Comparison of ENCODE assay signal across 14 mouse cellular contexts in the genomic region with DNA sequence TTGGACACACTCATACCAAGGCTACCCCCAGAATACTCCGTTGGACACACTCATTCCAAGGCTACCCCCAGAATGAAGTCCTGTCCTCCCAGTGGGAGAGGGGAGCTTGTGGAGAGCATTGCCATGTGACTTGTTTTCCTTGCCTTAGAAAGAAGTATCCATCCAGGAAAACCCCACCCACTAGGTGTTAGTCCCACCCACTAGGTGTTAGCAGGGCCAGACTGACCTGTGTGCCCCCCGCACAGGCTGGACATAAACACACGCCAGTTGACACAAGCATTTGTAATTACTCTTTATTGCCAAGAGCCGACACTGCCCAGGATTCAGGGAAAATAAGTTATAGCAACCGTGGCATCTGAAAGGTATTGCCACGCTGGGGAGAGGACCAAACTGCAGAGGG. TPM values are rescaled to one million over a fixed set of nuclear protein-coding genes. Genes with fewer than 3 reads are reported as not detected.
A peak's percentile ranks its signal among the peaks of the same experiment; 100 is the strongest.
DNase-seq lines count a peak whose midpoint lies in the region; ATAC-seq lines count a peak whose summit lies in the region.
"Had no signal": no experiment of that assay in that cellular context is flagged by ENCODE, and none has a peak within 500 bp of the region (broad histone marks: within the 10 kb centered on the region; RNA-seq: fewer than 3 reads in every experiment).

No protein-coding gene starts in this region.

- H3K27ac ChIP-seq in heart, embryonic 12.5 days (ENCODE audit: poor library complexity, severe bottlenecking) = no peak overlapping the region
- no peak overlapping the region for H3K27ac ChIP-seq in lung, embryonic 15.5 days
- no peak overlapping the region for H3K27ac ChIP-seq in intestine, embryonic 15.5 days
- no peak overlapping the region for H3K27ac ChIP-seq in midbrain, embryonic 15.5 days

- peaks cover 51% of the 10 kb centered on the region for H3K36me3 ChIP-seq in heart, embryonic 12.5 days
- peaks cover 41% of the 10 kb centered on the region for H3K36me3 ChIP-seq in lung, embryonic 15.5 days
- H3K36me3 ChIP-seq in intestine, embryonic 15.5 days = peaks cover 13% of the 10 kb centered on the region
- no peaks in the 10 kb centered on the region for H3K36me3 ChIP-seq in midbrain, embryonic 15.5 days (replicated peaks)

- 83% methylated on average over 6 of the region's 6 CpGs for whole genome bisulfite sequencing in heart, embryonic 12.5 days
- WGBS in lung, embryonic 15.5 days = 71% methylated on average over 6 of the region's 6 CpGs
- WGBS in intestine, embryonic 15.5 days = 68% methylated on average over 6 of the region's 6 CpGs
- 90% methylated on average over 6 of the region's 6 CpGs for WGBS in midbrain, embryonic 15.5 days

- ATAC-seq in heart, embryonic 12.5 days (ENCODE audit: insufficient number of reproducible peaks, low FRiP score) = no peak
- no peak for ATAC-seq in lung, embryonic 15.5 days (ENCODE audit: borderline replicate concordance, extremely low read depth, low FRiP score, low TSS enrichment)
- no peak for ATAC-seq in intestine, embryonic 15.5 days
- ATAC-seq in midbrain, embryonic 15.5 days (replicated peaks) = no peak

- H3K4me2 ChIP-seq in heart, embryonic 12.5 days = peak overlapping the region; percentile 85; the same call in 1 of the 2 replicates
- peak overlapping the region; percentile 88 for H3K4me2 ChIP-seq in lung, embryonic 15.5 days
- peak overlapping the region; percentile 92 for H3K4me2 ChIP-seq in intestine, embryonic 15.5 days (replicated peaks)
- H3K4me2 ChIP-seq in midbrain, embryonic 15.5 days = no peak overlapping the region; the same call in 1 of the 2 replicates

- 0 out of 2 replicates have a peak overlapping the region, but pooled peaks have one; percentile 73 for H3K4me3 ChIP-seq in heart, embryonic 12.5 days
- H3K4me3 ChIP-seq in lung, embryonic 15.5 days = 0 out of 2 replicates have a peak overlapping the region, but pooled peaks have one; percentile 66
- H3K4me3 ChIP-seq in intestine, embryonic 15.5 days (replicated peaks) = no peak overlapping the region
- H3K4me3 ChIP-seq in midbrain, embryonic 15.5 days = 0 out of 2 replicates have a peak overlapping the region, but pooled peaks have one; percentile 74

- no peak for DNase-seq in heart, postnatal 4 days
- DNase-seq in lung, postnatal 25 days (ENCODE audit: low spot score) = no peak
- DNase-seq in c-Kit-positive CD71-positive TER-119-positive erythroid progenitor cells, embryonic 14.5 days (ENCODE audit: low spot score) = no peak
- no peak for DNase-seq in ovary, postnatal 10 days (ENCODE audit: low spot score)
- DNase-seq: adrenal gland, postnatal 25 days; cerebellum, postnatal 10 days; gastrocnemius, adult 2 months; layer of hippocampus, adult 9-11 months had no signal

- no peaks in the 10 kb centered on the region for H3K9me3 ChIP-seq in heart, embryonic 12.5 days (replicated peaks)
- H3K9me3 ChIP-seq in lung, embryonic 15.5 days = no peaks in the 10 kb centered on the region
- H3K9me3 ChIP-seq in intestine, embryonic 15.5 days = no peaks in the 10 kb centered on the region
- H3K9me3 ChIP-seq in midbrain, embryonic 15.5 days = no peaks in the 10 kb centered on the region

- no peaks in the 10 kb centered on the region for H3K27me3 ChIP-seq in heart, embryonic 12.5 days (replicated peaks)
- no peaks in the 10 kb centered on the region for H3K27me3 ChIP-seq in lung, embryonic 15.5 days
- no peaks in the 10 kb centered on the region for H3K27me3 ChIP-seq in intestine, embryonic 15.5 days (replicated peaks)
- no peaks in the 10 kb centered on the region for H3K27me3 ChIP-seq in midbrain, embryonic 15.5 days (replicated peaks)

- peaks cover 11% of the 10 kb centered on the region for H3K4me1 ChIP-seq in heart, embryonic 12.5 days (replicated peaks)
- H3K4me1 ChIP-seq in lung, embryonic 15.5 days = peaks cover 8% of the 10 kb centered on the region
- peaks cover 7% of the 10 kb centered on the region; the same call in 1 of the 2 replicates for H3K4me1 ChIP-seq in intestine, embryonic 15.5 days (replicated peaks)
- H3K4me1 ChIP-seq in midbrain, embryonic 15.5 days = peaks cover 9% of the 10 kb centered on the region

- peak overlapping the region; percentile 69; the same call in 1 of the 2 replicates for H3K9ac ChIP-seq in heart, embryonic 12.5 days
- H3K9ac ChIP-seq in lung, embryonic 15.5 days = no peak overlapping the region
- no peak overlapping the region for H3K9ac ChIP-seq in intestine, embryonic 15.5 days
- no peak overlapping the region for H3K9ac ChIP-seq in midbrain, embryonic 15.5 days

RNA-seq across cellular contexts. Expression of a gene that starts 1.4 kb away (rescaled TPM):
- 102 and 104 TPM in 2 replicates for polyA plus RNA-seq in heart, embryonic 12.5 days (2016; fragmentation: Nextera tagmentation; extraction: Ambion mirVana)
- total RNA-seq in heart, postnatal 4 days (2021) = 10 to 100 TPM; 46.9 to 49.0 TPM
- polyA plus RNA-seq in lung, embryonic 15.5 days (2015; fragmentation: Nextera tagmentation; extraction: Ambion mirVana) = 76.8 and 78.0 TPM in 2 replicates
- 202 and 212 TPM in 2 replicates for polyA plus RNA-seq in intestine, embryonic 15.5 days (2015; fragmentation: Nextera tagmentation; extraction: Ambion mirVana)
- polyA plus RNA-seq in midbrain, embryonic 15.5 days (2015; fragmentation: Nextera tagmentation; extraction: Ambion mirVana) = 233 and 238 TPM in 2 replicates

RNA-seq across cellular contexts. Expression of a gene that starts 8.8 kb away (rescaled TPM):
- 1.2 and 2.1 TPM in 2 replicates for polyA plus RNA-seq in heart, embryonic 12.5 days (2016; fragmentation: Nextera tagmentation; extraction: Ambion mirVana)
- total RNA-seq in heart, postnatal 4 days (2021) = not detected
- polyA plus RNA-seq in lung, embryonic 15.5 days (2015; fragmentation: Nextera tagmentation; extraction: Ambion mirVana) = 45.3 and 49.6 TPM in 2 replicates
- 71.0 and 73.7 TPM in 2 replicates for polyA plus RNA-seq in intestine, embryonic 15.5 days (2015; fragmentation: Nextera tagmentation; extraction: Ambion mirVana)
- polyA plus RNA-seq in midbrain, embryonic 15.5 days (2015; fragmentation: Nextera tagmentation; extraction: Ambion mirVana) = 0.80 and 1.1 TPM in 2 replicates
- total RNA-seq: adrenal gland, postnatal 25 days; gastrocnemius, adult 2 months had no signal

RNA-seq across cellular contexts. Expression of a gene that starts 25.2 kb away (rescaled TPM):
- 66.7 and 67.1 TPM in 2 replicates for polyA plus RNA-seq in heart, embryonic 12.5 days (2016; fragmentation: Nextera tagmentation; extraction: Ambion mirVana)
- total RNA-seq in heart, postnatal 4 days (2021) = 10 to 100 TPM; 24.1 to 27.0 TPM
- polyA plus RNA-seq in lung, embryonic 15.5 days (2015; fragmentation: Nextera tagmentation; extraction: Ambion mirVana) = 37.2 and 39.4 TPM in 2 replicates
- polyA plus RNA-seq in intestine, embryonic 15.5 days (2015; fragmentation: Nextera tagmentation; extraction: Ambion mirVana) = 31.9 and 35.1 TPM in 2 replicates
- polyA plus RNA-seq in midbrain, embryonic 15.5 days (2015; fragmentation: Nextera tagmentation; extraction: Ambion mirVana) = 6.8 and 7.7 TPM in 2 replicates

RNA-seq across cellular contexts. Expression of a gene that starts 37.2 kb away (rescaled TPM):
- polyA plus RNA-seq in heart, embryonic 12.5 days (2016; fragmentation: Nextera tagmentation; extraction: Ambion mirVana) = 20.0 and 20.6 TPM in 2 replicates
- total RNA-seq in heart, postnatal 4 days (2021) = 10 to 100 TPM; 19.6 to 20.5 TPM
- polyA plus RNA-seq in lung, embryonic 15.5 days (2015; fragmentation: Nextera tagmentation; extraction: Ambion mirVana) = 13.0 and 14.7 TPM in 2 replicates
- polyA plus RNA-seq in intestine, embryonic 15.5 days (2015; fragmentation: Nextera tagmentation; extraction: Ambion mirVana) = 15.5 and 16.7 TPM in 2 replicates
- polyA plus RNA-seq in midbrain, embryonic 15.5 days (2015; fragmentation: Nextera tagmentation; extraction: Ambion mirVana) = 9.6 and 9.9 TPM in 2 replicates

RNA-seq across cellular contexts. Expression of a gene that starts 51.2 kb away (rescaled TPM):
- 1.7 and 2.0 TPM in 2 replicates for polyA plus RNA-seq in heart, embryonic 12.5 days (2016; fragmentation: Nextera tagmentation; extraction: Ambion mirVana)
- not detected for total RNA-seq in heart, postnatal 4 days (2021)
- 0.12 TPM in 1 of 2 replicates, not detected in the other for polyA plus RNA-seq in lung, embryonic 15.5 days (2015; fragmentation: Nextera tagmentation; extraction: Ambion mirVana)
- polyA plus RNA-seq in intestine, embryonic 15.5 days (2015; fragmentation: Nextera tagmentation; extraction: Ambion mirVana) = 0.19 TPM in 1 of 2 replicates, not detected in the other
- 1.2 and 1.3 TPM in 2 replicates for polyA plus RNA-seq in midbrain, embryonic 15.5 days (2015; fragmentation: Nextera tagmentation; extraction: Ambion mirVana)
- polyA plus RNA-seq: heart, postnatal 0 days; urinary bladder, adult 2 months had no signal

Comparison
In these comparisons a context has a peak if more than half of its experiments do, and no peak if none do; other contexts are left out.
1. RNA of a gene that starts 8.8 kb away (polyA plus RNA-seq): 71.0 to 73.7 TPM in intestine, embryonic 15.5 days and 45.3 to 49.6 TPM in lung, embryonic 15.5 days; 1.2 to 2.1 TPM in heart, embryonic 12.5 days and 0.80 to 1.1 TPM in midbrain, embryonic 15.5 days; every median in the first group is over 10 times any median in the second.